Mouse (Mus musculus) megakaryocyte-erythroid progenitor cell, adult 5-6 weeks (primary cell): Measurements from ENCODE around the gene Gm9747. TPM values are rescaled to one million over a fixed set of nuclear protein-coding genes. Genes with fewer than 3 reads are reported as not detected.

Experiments
- total RNA-seq, 2 experiments: library from RNA; stranded (forward) in 1 of 2; stranded (reverse) in 1 of 2; fragments of 200-1000, 215-1000 nt in 1 of 2; fragments of >200 nt in 1 of 2; fragmentation: Nextera tagmentation in 1 of 2; gene quantifications; 2 replicates each; pipeline ENCODE4 v1.2.3; 2014 to 2017

Gene Gm9747
- total RNA-seq, 2 experiments from 2014 or later, result not detected

Other genes starting within 250 kb of the Gm9747 start
- not detected in 2 replicates for gene Irs1, start 58.3 kb downstream of the Gm9747 start, total RNA-seq (2014; fragmentation: Nextera tagmentation)
- gene Irs1, start 58.3 kb downstream of the Gm9747 start, total RNA-seq (2017), result not detected in 2 replicates
- 7.7 and 10.8 TPM in 2 replicates for gene Rhbdd1, start 83.3 kb downstream of the Gm9747 start, total RNA-seq (2014; fragmentation: Nextera tagmentation)
- gene Rhbdd1, start 83.3 kb downstream of the Gm9747 start, total RNA-seq (2017), result 7.6 and 11.2 TPM in 2 replicates